Mouse (Mus musculus): ENCODE measurements around the gene Gm5108. TPM values are rescaled to one million over a fixed set of nuclear protein-coding genes. Genes with fewer than 3 reads are reported as not detected.

Gene Gm5108
- total RNA-seq (2021) (not detected), polyA plus RNA-seq (2012; rRNA removed) (not detected in 2 replicates)
- long read RNA-seq = 0 reads

DNA sequence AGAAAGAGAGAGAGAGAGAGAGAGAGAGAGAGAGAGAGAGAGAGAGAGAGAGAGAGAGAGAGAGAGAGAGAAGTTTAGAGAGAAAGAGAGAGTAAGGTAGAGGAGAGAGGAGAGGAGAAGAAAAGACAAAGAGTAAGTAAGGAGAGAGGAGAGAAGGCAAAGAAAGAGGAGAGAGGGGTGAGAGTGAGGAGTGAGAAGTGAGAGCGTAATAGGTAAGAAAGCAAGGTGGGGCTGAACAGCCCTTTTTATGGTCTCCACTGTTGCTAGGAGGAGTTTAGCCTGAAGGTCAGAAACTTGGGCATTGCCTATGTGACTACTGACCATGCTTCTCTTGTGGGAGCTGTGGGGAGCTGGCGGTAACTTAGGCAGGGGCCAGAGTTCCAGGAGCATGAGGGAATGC is at the start of gene Gm5108:
Gene Gm5108 (plus strand): TSS at position 301 of the 400 bp plus-strand sequence.
- H3K27me3 ChIP-seq (ENCODE audit: control insufficient read depth, insufficient read depth, low read length) = no peaks in the 10 kb centered on the region
- no peaks in the 10 kb centered on the region for H3K79me2 ChIP-seq (replicated peaks; ENCODE audit: control insufficient read depth, insufficient read depth, low read length)
- no peak for DNase-seq
- intact Hi-C loops (cut with DNase I) = no loop called here
- 89% methylated on average over 2 of the region's 2 CpGs for WGBS
- no peak within 1 kb of the TSS for H3K27ac ChIP-seq
- H3K36me3 ChIP-seq (ENCODE audit: control insufficient read depth, insufficient read depth, low read length) = no peaks in the 10 kb centered on the region
- peaks cover 2% of the 10 kb centered on the region; the same call in 1 of the 2 replicates for H3K4me1 ChIP-seq (ENCODE audit: control insufficient read depth, insufficient read depth, low read length)
- H3K9ac ChIP-seq (ENCODE audit: low read depth, low read length) = no peak within 1 kb of the TSS
- no peak for TF ChIP-seq CTCF (IDR thresholded peaks at IDR 0.05)
- TF ChIP-seq EP300 (IDR thresholded peaks at IDR 0.05; ENCODE audit: insufficient read depth, low read depth, low read length) = no peak
- no peak for TF ChIP-seq POLR2A (IDR thresholded peaks at IDR 0.05; ENCODE audit: insufficient read depth, low read depth, low read length)
- H3K4me3 ChIP-seq = no peak within 1 kb of the TSS

DNA sequence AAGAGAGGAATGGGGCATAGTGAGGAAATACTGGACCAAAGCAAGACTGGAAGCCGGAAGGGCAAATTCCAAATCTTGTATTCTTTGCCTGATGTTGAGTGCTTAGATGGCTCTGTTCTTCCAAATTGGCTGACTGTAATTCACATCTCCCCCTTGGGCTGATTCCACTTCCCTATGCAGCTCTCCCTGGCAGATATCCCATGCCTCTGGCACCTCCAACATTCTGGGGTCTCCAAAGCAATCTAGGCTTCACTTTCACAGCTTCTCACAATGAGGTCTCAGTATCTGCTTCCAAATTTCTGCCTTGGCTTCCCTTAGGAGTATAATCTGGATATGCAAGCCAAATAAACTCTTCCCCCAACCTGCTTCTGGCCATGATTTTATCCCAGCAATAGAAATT is 42.5 kb upstream of the Gm5108 start:
- DNase-seq = no peak
- TF ChIP-seq POLR2A (IDR thresholded peaks at IDR 0.05; ENCODE audit: insufficient read depth, low read depth, low read length) = no peak
- TF ChIP-seq EP300 (IDR thresholded peaks at IDR 0.05; ENCODE audit: insufficient read depth, low read depth, low read length) = no peak
- no peak for TF ChIP-seq CTCF (IDR thresholded peaks at IDR 0.05)
- Histone ChIP-seq H3K4me3 (no peak overlapping the region), H3K79me2 (replicated peaks; ENCODE audit: control insufficient read depth, insufficient read depth, low read length) (no peaks in the 10 kb centered on the region), H3K27ac (no peak overlapping the region), H3K9ac (ENCODE audit: low read depth, low read length) (no peak overlapping the region), H3K36me3 (ENCODE audit: control insufficient read depth, insufficient read depth, low read length) (no peaks in the 10 kb centered on the region), H3K4me1 (ENCODE audit: control insufficient read depth, insufficient read depth, low read length) (no peaks in the 10 kb centered on the region), H3K27me3 (ENCODE audit: control insufficient read depth, insufficient read depth, low read length) (no peaks in the 10 kb centered on the region)
- WGBS = 83% methylated on average over 1 of the region's 1 CpGs
- intact Hi-C loops (cut with DNase I) = no loop called here

DNA sequence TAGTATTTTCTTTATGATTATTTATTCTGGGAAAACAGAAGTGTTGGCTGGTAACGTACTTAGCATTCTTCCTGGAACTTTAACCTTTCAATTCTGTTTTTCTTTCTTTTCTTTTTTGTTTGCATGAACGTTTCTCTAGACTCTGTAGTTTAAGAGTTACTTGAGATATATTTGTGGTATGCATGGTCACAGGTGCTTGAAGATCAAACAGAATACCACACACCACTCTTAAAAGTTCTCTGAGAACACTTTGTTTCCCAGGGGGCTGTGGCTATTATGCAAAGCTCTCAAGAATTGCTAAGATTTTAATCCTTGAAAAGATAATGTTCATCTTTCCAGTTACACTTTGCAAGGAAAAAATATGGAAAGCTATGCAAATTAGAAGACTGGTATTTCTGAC is 36.9 kb upstream of the Gm5108 start:
- Histone ChIP-seq H3K4me1 (ENCODE audit: control insufficient read depth, insufficient read depth, low read length) (no peaks in the 10 kb centered on the region), H3K9ac (ENCODE audit: low read depth, low read length) (no peak overlapping the region), H3K27ac (no peak overlapping the region), H3K27me3 (ENCODE audit: control insufficient read depth, insufficient read depth, low read length) (no peaks in the 10 kb centered on the region), H3K4me3 (no peak overlapping the region), H3K79me2 (replicated peaks; ENCODE audit: control insufficient read depth, insufficient read depth, low read length) (no peaks in the 10 kb centered on the region), H3K36me3 (ENCODE audit: control insufficient read depth, insufficient read depth, low read length) (no peaks in the 10 kb centered on the region)
- DNase-seq = no peak
- WGBS = 51% methylated on average over 2 of the region's 2 CpGs
- TF ChIP-seq EP300 (IDR thresholded peaks at IDR 0.05; ENCODE audit: insufficient read depth, low read depth, low read length) (no peak), POLR2A (IDR thresholded peaks at IDR 0.05; ENCODE audit: insufficient read depth, low read depth, low read length) (no peak), CTCF (IDR thresholded peaks at IDR 0.05) (no peak)
- intact Hi-C loops (cut with DNase I) = no loop called here

DNA sequence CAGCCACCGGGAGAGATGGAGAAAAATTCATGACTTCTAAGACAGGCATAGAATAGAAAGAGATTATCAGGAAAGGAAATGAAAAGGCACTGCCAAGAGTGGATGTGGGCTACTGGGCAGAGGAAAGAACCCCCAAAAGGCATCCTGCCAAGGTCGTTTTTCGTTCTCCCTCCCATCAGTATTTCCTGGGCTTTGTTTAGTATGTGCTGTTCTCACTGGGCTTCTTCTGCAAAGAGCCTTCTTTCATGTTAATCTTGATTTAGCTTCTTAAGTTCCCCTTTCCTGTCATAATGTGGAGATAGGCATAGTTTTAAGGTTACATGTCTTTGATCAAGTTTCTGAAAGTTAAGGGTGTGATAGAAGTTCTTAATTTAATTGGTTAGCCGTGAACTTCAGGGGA is 10.9 kb upstream of the Gm5108 start:
- DNase-seq = no peak
- intact Hi-C loops (cut with DNase I) = no loop called here

DNA sequence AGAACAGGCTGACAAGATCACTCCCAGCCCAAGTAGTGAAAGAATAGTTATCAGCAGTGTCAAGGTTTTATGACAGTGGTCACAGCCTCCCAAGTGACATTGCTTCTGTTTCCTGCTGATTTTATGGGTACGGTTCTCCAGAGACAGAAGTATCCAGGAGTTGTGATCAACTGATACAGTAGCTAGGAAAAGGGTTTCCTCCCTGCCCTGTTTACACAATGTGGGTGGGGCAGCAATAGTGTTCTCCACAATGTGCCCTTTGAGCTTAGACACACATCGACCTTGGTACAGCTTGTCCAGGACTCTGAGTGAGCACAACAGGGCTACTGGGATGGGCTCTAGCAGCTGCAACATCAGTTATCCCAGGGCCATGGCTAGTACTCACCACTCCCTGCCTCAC is 9.8 kb upstream of the Gm5108 start:
- Histone ChIP-seq H3K9ac (ENCODE audit: low read depth, low read length) (no peak overlapping the region), H3K4me3 (no peak overlapping the region), H3K4me1 (ENCODE audit: control insufficient read depth, insufficient read depth, low read length) (peaks cover 2% of the 10 kb centered on the region), H3K27ac (no peak overlapping the region), H3K27me3 (ENCODE audit: control insufficient read depth, insufficient read depth, low read length) (no peaks in the 10 kb centered on the region), H3K36me3 (ENCODE audit: control insufficient read depth, insufficient read depth, low read length) (no peaks in the 10 kb centered on the region), H3K79me2 (replicated peaks; ENCODE audit: control insufficient read depth, insufficient read depth, low read length) (no peaks in the 10 kb centered on the region)
- TF ChIP-seq POLR2A (IDR thresholded peaks at IDR 0.05; ENCODE audit: insufficient read depth, low read depth, low read length) (no peak), EP300 (IDR thresholded peaks at IDR 0.05; ENCODE audit: insufficient read depth, low read depth, low read length) (0 out of 2 replicates have a peak, but pooled peaks have one; percentile 36)
- 22% methylated on average over 2 of the region's 2 CpGs for WGBS
- intact Hi-C loops (cut with DNase I) = no loop called here
- no peak for DNase-seq

More for the DNA sequence above, 10.9 kb upstream of the Gm5108 start:
- TF ChIP-seq CTCF (IDR thresholded peaks at IDR 0.05) (no peak), EP300 (IDR thresholded peaks at IDR 0.05; ENCODE audit: insufficient read depth, low read depth, low read length) (no peak)
- Histone ChIP-seq H3K4me1 (ENCODE audit: control insufficient read depth, insufficient read depth, low read length) (peaks cover 2% of the 10 kb centered on the region), H3K4me3 (no peak overlapping the region), H3K9ac (ENCODE audit: low read depth, low read length) (no peak overlapping the region), H3K27me3 (ENCODE audit: control insufficient read depth, insufficient read depth, low read length) (no peaks in the 10 kb centered on the region), H3K27ac (no peak overlapping the region), H3K36me3 (ENCODE audit: control insufficient read depth, insufficient read depth, low read length) (no peaks in the 10 kb centered on the region), H3K79me2 (replicated peaks; ENCODE audit: control insufficient read depth, insufficient read depth, low read length) (no peaks in the 10 kb centered on the region)
- WGBS = 31% methylated on average over 4 of the region's 4 CpGs

DNA sequence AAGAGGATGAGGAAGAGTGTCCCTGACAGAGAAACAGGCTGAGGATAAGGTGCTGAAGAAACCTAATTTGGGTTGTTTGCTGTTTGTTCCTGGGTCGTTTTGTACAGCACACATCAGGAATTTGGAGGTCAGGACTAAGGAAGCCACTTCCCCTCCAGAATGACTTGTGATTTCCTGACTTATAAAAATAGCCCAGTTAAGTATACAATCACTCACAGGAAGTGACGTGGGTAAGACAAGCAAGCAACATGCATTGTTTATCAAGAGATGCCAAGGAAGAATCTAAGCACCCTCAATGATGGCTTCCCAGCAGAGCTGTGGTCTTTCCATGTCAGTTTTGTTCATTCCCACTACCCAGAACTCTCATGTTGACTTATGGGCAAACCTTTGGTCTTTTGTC is 1.7 kb downstream of the Gm5108 start:
- Histone ChIP-seq H3K4me1 (ENCODE audit: control insufficient read depth, insufficient read depth, low read length) (peaks cover 2% of the 10 kb centered on the region; the same call in 1 of the 2 replicates), H3K9ac (ENCODE audit: low read depth, low read length) (no peak overlapping the region), H3K4me3 (no peak overlapping the region), H3K79me2 (replicated peaks; ENCODE audit: control insufficient read depth, insufficient read depth, low read length) (no peaks in the 10 kb centered on the region), H3K27ac (peak overlapping the region; percentile 57), H3K36me3 (ENCODE audit: control insufficient read depth, insufficient read depth, low read length) (no peaks in the 10 kb centered on the region), H3K27me3 (ENCODE audit: control insufficient read depth, insufficient read depth, low read length) (no peaks in the 10 kb centered on the region)
- 15% methylated on average over 2 of the region's 2 CpGs for WGBS
- intact Hi-C loops (cut with DNase I) = no loop called here
- DNase-seq = no peak
- TF ChIP-seq POLR2A (IDR thresholded peaks at IDR 0.05; ENCODE audit: insufficient read depth, low read depth, low read length) (no peak), EP300 (IDR thresholded peaks at IDR 0.05; ENCODE audit: insufficient read depth, low read depth, low read length) (no peak), CTCF (IDR thresholded peaks at IDR 0.05) (no peak)

All from heart, adult 2 months (tissue).